Mouse (Mus musculus) forelimb bud, embryonic 11.5 days (tissue): Measurements from ENCODE around the gene Zxdc.

Experiments
- DNase-seq: peaks from one replicate; pipeline ENCODE4 v3.0.0-alpha.2; 2012; ENCODE audit warnings: low read depth, low spot score

Gene Zxdc

DNA sequence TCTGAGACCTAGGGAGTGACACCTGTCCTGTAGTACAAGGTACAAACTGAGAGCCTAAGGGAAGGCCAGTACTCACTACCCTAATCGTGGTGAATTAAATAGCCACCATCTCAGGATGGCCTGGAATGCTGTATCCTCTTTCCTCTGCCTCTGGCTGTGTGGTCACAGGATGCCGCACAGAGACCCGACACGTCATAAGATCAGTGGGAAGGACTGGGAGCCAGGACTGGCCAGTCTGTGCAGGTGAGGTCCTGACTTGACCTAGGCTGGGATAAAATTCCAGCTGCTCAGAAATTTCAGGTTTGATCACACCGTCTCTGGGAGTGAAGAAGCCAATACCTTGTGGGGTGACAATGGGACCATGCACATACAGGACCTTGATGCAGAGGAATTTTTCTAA, 82.2 kb downstream of the Zxdc start:
- DNase-seq: no peak

- DNase-seq: no peak
Observed at GRCm38 (mm10) chr6:90452603-90453002, 83.3 kb downstream of the Zxdc start.
